Mouse (Mus musculus) NIH3T3 (cell line): ENCODE results near the gene Nos3.

Experiments
- DNase-seq: peaks from one replicate; pipeline ENCODE4 v3.0.0-alpha.2; 2012; ENCODE audit warnings: low read depth

Gene Nos3

GRCm38 (mm10) chr5:24344477-24345051 lies 20.0 kb upstream of the Nos3 start:
- no peak for DNase-seq

DNA sequence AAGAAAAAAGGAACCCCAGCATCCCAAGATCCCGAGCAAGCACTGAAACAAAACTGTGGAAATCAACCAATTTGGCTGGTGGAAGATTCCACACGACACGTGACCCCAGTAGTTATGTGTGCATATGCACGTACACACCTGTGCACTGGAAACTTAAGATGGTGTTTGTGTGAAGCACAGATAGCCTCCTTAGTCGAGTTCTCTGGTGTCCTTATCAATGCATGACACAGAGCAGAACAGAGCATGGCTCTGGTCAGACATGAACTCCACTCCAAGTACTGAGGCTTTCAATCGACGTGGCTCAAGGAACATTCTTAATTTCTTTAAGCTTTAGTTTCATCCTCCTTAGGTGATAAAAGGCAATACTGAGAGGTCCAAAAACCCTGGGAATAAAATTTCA lies 18.3 kb upstream of the Nos3 start:
- DNase-seq, result no peak

DNA sequence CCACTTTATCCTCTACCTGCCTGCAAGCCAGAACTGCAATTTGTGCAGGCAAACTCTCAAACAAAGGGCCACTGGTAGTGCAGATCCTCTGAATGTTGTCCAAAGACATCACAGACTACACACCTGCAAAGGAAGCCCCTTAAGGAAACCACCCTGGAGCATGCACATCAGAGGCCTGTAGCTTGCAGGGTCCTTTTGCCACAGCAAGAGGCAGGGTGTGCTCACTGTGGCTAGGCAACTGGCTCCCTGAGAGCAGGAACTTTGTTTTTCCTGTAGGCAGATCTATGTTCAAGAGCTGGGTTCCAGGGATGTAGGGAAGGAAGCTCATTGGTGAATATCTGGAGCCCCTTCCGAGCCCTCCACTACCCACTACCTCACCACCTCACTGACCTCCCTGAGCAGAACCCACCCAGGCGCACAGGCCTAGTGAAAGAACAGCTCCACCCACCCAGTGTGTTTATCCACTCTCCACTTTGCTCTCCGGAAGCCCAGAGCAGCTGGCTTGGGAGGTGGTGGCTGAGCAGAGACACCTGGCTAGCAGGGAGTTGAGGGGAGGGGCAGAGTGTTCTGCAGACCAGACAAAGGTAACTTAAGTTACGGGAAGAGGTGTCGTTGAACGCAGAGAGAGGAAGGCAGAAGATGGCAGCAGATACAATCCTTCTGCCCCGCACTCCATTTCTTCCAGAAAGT lies 17.3 kb upstream of the Nos3 start:
- DNase-seq, result no peak

- no peak for DNase-seq
Measured at GRCm38 (mm10) chr5:24348128-24348527, 16.5 kb upstream of the Nos3 start.

DNA sequence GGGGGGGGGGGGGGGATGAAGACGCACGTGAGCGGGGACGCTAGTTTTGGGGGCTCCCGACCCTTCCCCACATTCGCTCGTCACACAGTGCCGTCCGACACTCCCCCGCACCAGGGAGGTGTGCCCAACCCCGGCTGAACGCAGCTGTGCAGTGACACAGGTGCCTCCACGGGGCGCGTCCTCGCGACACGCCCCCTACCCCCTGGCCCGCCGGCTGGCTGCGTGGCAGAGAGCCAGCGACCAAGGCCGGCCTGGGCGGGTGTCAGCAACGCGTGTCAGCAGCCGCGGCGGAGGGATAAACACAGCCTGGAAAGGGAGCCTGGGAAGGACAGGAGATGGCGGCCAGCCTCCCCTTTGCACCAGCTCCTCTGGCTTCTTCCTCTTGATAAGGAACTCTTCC lies 16.1 kb upstream of the Nos3 start:
- DNase-seq, result no peak

- DNase-seq, result no peak
Measured at GRCm38 (mm10) chr5:24350073-24350472, 14.5 kb upstream of the Nos3 start.

DNA sequence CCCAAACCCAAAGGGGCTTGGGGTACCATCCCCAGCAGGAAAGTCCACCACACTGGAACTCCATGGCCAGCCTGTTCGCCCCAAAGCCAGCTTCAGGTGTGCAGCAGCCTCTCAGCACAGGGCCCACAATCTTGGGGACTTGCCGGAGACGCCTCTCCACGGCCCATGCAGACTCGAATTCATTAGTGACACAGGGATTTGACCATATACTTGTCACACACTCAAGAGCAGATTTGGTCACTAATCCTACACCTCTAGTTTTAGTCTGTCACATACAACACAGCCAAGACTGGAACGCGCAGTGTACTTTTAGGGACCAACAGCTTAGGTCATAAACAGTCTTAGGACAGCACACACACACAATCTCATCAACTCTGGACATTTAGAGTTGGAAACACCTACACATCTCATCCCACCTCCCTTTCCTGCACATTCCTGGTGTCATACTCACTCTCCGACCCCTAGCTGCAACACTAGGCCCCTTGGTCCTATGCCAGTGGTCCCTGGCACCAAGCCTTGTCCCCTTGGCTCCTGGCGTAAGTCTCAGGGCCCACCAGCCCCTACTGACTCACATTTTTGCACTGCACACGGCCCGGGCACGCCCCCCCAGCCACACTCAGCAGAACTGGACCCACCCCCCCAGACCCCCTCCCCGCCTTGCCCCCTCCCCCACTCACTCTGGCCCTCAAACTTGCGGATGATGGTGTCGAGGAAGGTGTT lies 13.9 kb upstream of the Nos3 start:
- no peak for DNase-seq

GRCm38 (mm10) chr5:24351278-24351677 lies 13.3 kb upstream of the Nos3 start, which contains the start of gene Kcnh2:
Kcnh2 (minus strand) TSS chr5:24351604.
- no peak for DNase-seq

DNA sequence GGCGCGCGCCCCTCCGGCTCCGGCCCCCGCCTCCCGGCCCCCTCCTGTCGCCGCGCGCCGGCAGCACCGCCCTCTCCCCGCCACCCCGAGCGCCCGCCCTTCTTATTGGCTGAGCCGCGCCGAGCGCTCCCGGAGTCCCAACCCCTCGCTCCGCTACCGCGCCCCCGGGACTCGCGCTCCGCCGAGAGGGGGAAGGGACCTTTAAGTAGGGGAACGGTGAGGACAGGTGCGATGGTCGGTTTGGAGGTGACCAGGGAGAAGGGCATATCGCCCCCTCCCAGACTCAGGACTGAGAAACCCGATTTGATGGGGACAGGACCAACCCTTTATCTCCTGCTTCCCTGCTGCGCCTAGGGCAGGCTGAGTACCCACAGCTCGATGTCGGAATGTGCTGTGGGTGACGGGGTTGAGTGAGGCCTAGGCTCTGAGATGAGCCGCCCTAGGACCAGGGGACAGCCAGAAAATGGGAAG lies 12.9 kb upstream of the Nos3 start:
- peak; percentile 55 for DNase-seq

DNA sequence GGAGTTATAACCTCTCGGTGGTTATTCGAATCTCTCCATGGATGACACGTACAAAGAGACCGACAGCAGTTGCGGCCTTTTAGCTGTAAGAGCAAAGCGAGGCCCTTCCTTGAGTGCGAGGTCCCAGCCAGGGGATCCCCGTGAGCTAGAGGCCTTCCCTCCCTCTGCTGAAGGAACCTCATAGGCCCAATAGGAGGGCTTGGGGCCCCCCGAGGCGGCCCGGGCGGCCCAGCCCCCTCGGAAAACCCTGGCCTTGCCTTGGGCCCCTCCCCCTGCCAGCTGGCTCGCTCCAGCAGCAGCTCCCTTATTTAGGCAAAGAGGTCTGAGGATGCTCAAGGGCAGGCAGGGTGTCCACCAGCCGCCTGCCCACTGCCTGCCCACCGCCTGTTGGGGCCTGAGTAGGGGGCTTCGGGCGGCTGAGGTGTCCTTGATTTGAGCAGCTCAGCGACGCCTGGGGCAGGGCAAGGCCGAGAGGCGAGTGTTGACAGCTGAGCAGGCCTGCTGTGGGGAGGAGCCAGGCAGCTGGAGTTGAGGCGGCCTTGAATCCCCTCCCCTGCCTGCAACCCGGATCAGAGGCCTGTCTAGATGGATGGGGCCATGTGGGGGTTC lies 12.3 kb upstream of the Nos3 start:
- DNase-seq, result peak; percentile 72

DNA sequence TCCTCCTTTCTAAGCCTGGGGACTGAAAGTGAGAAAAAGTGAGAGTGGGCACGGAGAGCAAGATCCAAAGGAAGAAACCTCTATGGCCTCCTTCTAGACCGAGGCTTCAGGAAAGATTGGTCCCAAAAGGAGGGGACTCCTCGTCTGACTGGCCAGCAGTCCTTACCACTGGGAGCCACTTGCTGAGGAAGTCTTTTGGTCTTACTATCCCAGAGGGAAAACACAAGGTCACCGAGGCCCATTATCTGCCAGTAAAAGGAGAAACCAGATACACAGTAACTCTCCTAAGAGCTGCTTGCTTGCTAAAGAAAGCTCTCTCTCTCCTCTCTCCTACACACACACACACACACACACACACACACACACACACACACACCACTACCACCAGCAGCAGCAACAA lies 11.3 kb upstream of the Nos3 start:
- no peak for DNase-seq

DNA sequence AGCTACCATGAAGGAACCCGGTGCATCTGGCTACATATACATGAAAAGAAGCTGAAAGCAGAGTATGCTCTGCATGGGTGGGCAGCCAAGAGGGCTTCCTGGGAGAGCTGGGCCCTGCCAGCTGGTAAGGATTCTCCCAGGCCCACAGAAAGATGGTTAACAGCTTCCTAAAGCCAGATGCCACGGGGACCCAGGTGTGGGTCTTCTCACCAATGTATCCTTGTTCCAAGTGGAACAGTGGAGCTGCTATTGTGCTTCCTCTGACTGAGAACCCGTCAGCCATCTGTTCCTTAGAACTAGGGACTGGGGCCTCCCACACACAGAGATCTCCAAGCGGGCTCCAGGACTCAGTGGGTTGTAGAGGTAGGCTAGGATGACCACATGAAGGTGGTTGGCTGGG lies 7.8 kb upstream of the Nos3 start:
- DNase-seq, result no peak

GRCm38 (mm10) chr5:24357461-24357860 lies 7.1 kb upstream of the Nos3 start:
- peak; percentile 97 for DNase-seq

DNA sequence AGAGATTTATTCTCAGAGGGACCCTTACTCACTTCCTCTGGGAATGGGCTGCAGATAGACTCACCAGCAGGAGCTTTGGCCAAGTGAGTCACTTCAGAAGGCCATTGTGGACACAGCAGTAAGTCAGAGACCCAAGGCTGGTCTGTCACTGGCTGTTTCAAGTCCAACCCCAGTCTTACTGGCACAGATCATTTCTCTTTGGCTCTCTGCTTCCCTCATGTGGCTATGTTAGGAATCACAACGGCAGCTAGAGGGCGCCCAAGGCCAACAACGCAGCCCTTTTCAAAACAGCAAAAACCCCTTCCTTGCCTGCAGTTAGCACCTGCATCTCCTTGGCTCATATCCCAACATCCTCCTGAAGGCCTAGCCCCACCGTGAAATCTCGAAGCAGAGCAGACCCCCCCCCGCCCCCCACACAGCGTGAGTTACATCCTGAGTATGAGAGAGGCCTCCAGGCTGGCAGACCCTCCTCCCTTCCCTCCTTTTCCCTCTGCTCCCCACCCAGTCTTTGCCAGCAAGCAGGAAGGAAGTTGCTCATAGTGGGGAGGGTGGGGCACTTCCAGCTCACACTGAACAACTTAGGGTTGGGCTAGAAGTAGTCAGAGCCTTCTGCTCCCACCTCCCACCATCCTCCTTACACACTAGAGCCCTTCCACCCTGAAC lies 3.7 kb upstream of the Nos3 start:
- peak; percentile 94 for DNase-seq

DNA sequence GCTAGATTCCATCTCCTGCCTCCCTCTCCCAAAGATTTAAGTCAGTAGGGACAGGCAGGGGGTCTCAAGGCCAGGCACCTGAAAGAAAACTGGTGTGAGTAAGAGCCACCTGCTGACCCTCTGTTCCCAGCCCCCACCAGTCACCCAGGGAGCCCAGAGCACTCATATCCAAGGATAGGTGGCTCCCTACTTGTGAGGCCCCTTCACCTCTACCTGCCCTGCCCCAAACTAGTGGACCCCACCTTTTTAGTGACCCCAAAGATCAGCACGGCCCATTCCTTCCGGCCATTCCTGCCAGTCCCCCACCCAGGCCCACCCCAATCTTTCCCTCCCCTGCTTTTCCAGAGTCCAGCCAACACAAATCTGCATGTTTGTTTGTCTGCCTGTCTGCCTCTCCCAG lies 1.1 kb upstream of the Nos3 start:
- no peak for DNase-seq

DNA sequence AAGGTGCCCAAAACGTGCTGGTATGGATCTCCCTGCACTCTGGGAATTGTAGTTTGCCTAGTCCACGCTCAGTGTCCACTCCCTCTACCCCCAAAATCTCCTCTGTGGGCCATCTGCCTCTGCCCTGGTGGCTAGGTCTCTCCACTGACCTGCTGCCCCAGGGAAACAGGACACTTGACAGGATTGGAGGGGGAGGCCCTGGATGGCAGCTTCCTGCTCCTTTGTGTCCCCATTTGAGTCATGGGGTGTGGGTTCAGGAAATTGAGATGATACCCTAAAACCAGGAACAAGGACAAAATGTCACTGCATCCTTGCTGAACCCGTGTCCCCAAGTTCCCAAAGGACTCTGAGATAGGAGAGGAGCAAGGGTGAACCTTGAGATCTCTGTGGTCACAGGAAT lies 549 bp upstream of the Nos3 start:
- DNase-seq, result no peak

DNA sequence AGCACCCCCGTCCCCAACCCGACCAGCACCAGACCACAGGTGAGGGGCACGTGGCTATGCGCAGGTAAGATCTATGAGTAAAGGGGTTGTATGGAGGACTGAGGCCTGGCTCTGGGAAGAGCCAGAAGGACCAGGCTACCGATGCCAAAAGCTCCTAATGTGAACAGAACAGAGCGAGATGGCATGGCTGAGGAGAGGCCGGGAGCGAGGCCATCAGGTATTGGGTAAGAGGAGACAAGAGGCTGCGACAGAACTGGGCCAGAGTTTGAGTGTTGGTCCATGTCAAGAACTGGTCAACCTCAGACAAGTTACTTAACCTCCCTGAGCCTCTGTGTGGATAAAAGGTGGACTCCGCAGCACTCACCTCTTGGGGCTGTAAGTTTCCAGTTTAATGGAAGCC lies 353 bp downstream of the Nos3 start:
- no peak for DNase-seq

- no peak for DNase-seq
Measured at GRCm38 (mm10) chr5:24365528-24365927, 918 bp downstream of the Nos3 start.

DNA sequence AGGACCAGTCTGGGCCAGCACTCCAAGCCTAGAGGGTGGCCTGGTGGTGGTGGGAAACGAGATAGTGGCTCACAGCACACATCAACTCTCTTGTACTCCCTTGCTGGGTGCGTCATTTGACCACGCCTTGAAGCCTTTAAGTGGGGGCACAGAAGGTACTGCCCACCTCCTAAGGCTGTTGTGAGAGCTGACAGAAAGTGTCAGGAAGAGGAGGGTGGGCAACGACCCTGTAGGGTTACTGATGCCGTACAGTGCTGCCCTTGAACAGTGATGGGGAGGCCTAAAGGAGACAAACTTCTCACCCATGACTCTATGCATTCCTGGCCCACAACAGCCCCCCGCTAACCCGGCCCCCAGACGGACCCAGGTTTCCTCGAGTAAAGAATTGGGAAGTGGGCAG lies 1.8 kb downstream of the Nos3 start:
- no peak for DNase-seq

GRCm38 (mm10) chr5:24369767-24370166 lies 5.2 kb downstream of the Nos3 start:
- no peak for DNase-seq

- DNase-seq, result no peak
Measured at GRCm38 (mm10) chr5:24373807-24374206, 9.2 kb downstream of the Nos3 start.

GRCm38 (mm10) chr5:24374216-24374615 lies 9.6 kb downstream of the Nos3 start:
- peak; percentile 96 for DNase-seq
